Mouse (Mus musculus): Measurements from ENCODE around the gene Ankrd33b.

- TF ChIP-seq CTCF (IDR thresholded peaks at IDR 0.05; ENCODE audit: low read depth, low read length) (no peak), TAL1 (conservative IDR thresholded peaks at IDR 0.05; ENCODE audit: low read depth, low read length) (no peak), GATA1 (IDR thresholded peaks at IDR 0.05; ENCODE audit: borderline replicate concordance, low read length) (no peak)
Observed at GRCm38 (mm10) chr15:31284922-31285631, 82.4 kb downstream of the Ankrd33b start.
